Mouse (Mus musculus) ES-Bruce4 (cell line): ENCODE measurements at regions not wholly inside any gene's neighbourhood (a gene's known extent, or its start where the extent isn't known, plus 50 kb on each side); places are given as distances from the start of the nearest gene placed in this dataset.

ENCODE experiments used
- CTCF ChIP-seq: IDR thresholded peaks from one replicate; pipeline ENCODE4 v1.8.1; 2011; ENCODE audit warnings: low read depth, low read length
- EP300 ChIP-seq: IDR thresholded peaks from 2 replicates; pipeline ENCODE4 v1.6.1; 2011; ENCODE audit warnings: low read depth, low read length; ENCODE audit not compliant: insufficient read depth

GRCm38 (mm10) chr5:74920490-74920889, 124.1 kb downstream of the Chic2 start:
- TF ChIP-seq EP300 (no peak), CTCF (no peak)
